ENCODE assay signal across 15 mouse cellular contexts in the genomic region with DNA sequence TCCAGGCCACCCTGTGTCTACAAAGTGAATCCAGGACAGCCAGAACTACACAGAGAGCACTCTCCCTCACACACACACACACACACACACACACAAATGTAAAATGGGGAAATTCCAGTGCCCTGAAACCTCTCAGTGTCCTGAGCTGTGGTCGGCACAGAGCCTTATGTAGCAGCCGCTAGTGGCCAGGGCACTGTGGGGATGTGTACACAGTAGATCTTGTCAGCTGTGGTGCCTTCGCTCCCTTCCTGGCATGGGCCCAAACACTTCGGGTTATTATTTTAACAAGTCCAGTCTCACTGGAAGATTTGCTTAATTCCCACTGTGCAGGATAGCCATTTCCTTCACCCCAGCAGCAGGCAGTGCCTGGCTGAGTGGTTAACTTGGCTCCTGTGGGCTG.
DNase-seq lines count a peak whose midpoint lies in the region; ATAC-seq lines count a peak whose summit lies in the region.
"Had no signal": no experiment of that assay in that cellular context is flagged by ENCODE, and none has a peak within 500 bp of the region (broad histone marks: within the 10 kb centered on the region; RNA-seq: fewer than 3 reads in every experiment).

No protein-coding gene starts in this region.

- H3K4me2 ChIP-seq in embryonic facial prominence, embryonic 12.5 days (replicated peaks), result no peak overlapping the region
- H3K4me2 ChIP-seq: forebrain, embryonic 13.5 days; hindbrain, embryonic 15.5 days; neural tube, embryonic 12.5 days had no signal

- H3K4me3 ChIP-seq in embryonic facial prominence, embryonic 12.5 days, result no peak overlapping the region
- H3K4me3 ChIP-seq: forebrain, embryonic 13.5 days; hindbrain, embryonic 15.5 days; left cerebral cortex, adult 2 months; neural tube, embryonic 12.5 days had no signal

- H3K4me1 ChIP-seq in embryonic facial prominence, embryonic 12.5 days, result peaks cover 49% of the 10 kb centered on the region

- ATAC-seq in embryonic facial prominence, embryonic 12.5 days (ENCODE audit: insufficient number of reproducible peaks, insufficient read depth, low FRiP score, low TSS enrichment), result no peak
- ATAC-seq: forebrain, embryonic 13.5 days had no signal

- H3K36me3 ChIP-seq in embryonic facial prominence, embryonic 12.5 days, result no peaks in the 10 kb centered on the region
- H3K36me3 ChIP-seq: G1E; hindbrain, embryonic 15.5 days; neural tube, embryonic 12.5 days had no signal

- WGBS in embryonic facial prominence, embryonic 12.5 days, result 42% methylated on average over 4 of the region's 4 CpGs

- peak overlapping the region; percentile 42; the same call in 1 of the 2 replicates for H3K27ac ChIP-seq in embryonic facial prominence, embryonic 12.5 days
- H3K27ac ChIP-seq: forebrain, embryonic 13.5 days; hindbrain, embryonic 15.5 days; left cerebral cortex, adult 2 months; neural tube, embryonic 12.5 days had no signal

- no peak overlapping the region for H3K9ac ChIP-seq in embryonic facial prominence, embryonic 12.5 days
- H3K9ac ChIP-seq: forebrain, embryonic 13.5 days; hindbrain, embryonic 15.5 days; neural tube, embryonic 12.5 days had no signal

- no peaks in the 10 kb centered on the region for H3K9me3 ChIP-seq in embryonic facial prominence, embryonic 12.5 days
- H3K9me3 ChIP-seq: forebrain, embryonic 13.5 days; G1E; hindbrain, embryonic 15.5 days; neural tube, embryonic 12.5 days had no signal

- DNase-seq in kidney, postnatal 14 days, result peak; percentile 61
- DNase-seq in kidney, adult 8-10 months, result no peak
- DNase-seq in MN1 (ENCODE audit: low spot score), result peak; percentile 43
- DNase-seq in lung, postnatal 25 days (ENCODE audit: low spot score), result peak; percentile 11
- no peak for DNase-seq in spleen, postnatal 10 days (ENCODE audit: low spot score in 2 of 2)
- no peak for DNase-seq in testis, postnatal 14 days (ENCODE audit: low spot score)
- DNase-seq in ovary, postnatal 36 days (ENCODE audit: low spot score), result no peak
- DNase-seq: adrenal gland, postnatal 14 days; right cerebral cortex, postnatal 25 days had no signal

- no peaks in the 10 kb centered on the region for H3K27me3 ChIP-seq in embryonic facial prominence, embryonic 12.5 days
- H3K27me3 ChIP-seq: hindbrain, embryonic 15.5 days had no signal

Comparison
In these comparisons a context has a peak if more than half of its experiments do, and no peak if none do; other contexts are left out.
1. DNase-seq: peak in kidney, postnatal 14 days (single experiment), MN1 (single experiment) and lung, postnatal 25 days (single experiment); none in kidney, adult 8-10 months (0 of 2), spleen, postnatal 10 days (0 of 2), testis, postnatal 14 days (single experiment) and ovary, postnatal 36 days (single experiment).